Mouse (Mus musculus) C2C12 (cell line): Measurements from ENCODE around the gene Spa17. TPM values are rescaled to one million over a fixed set of nuclear protein-coding genes. Genes with fewer than 3 reads are reported as not detected.

ENCODE experiments used
- H3K27me3 ChIP-seq: one replicate; pipeline ENCODE4 v1.6.1; 2011; ENCODE audit not compliant: control insufficient read depth, insufficient read depth, insufficient read length
- H3K36me3 ChIP-seq: one replicate; pipeline ENCODE4 v1.6.1; 2011; ENCODE audit not compliant: control insufficient read depth, insufficient read depth
- H3K4me3 ChIP-seq: one replicate; pipeline ENCODE4 v1.5.1; 2011; ENCODE audit warnings: mild to moderate bottlenecking, control low read depth; ENCODE audit not compliant: poor library complexity, insufficient read depth, severe bottlenecking
- H3K79me2 ChIP-seq: one replicate; pipeline ENCODE4 v1.6.1; 2011; ENCODE audit not compliant: control insufficient read depth, insufficient read depth
- H3K79me3 ChIP-seq: one replicate; pipeline ENCODE4 v1.6.1; 2011; ENCODE audit warnings: low read depth, control low read depth
- H3ac ChIP-seq: one replicate; pipeline ENCODE3; 2011; ENCODE audit warnings: low read depth; ENCODE audit not compliant: control insufficient read depth, insufficient read length
- CEBPB ChIP-seq: IDR thresholded peaks from one replicate; pipeline ENCODE4 v1.6.1; 2011; ENCODE audit warnings: low read depth, mild to moderate bottlenecking, control low read depth, moderate library complexity
- CTCF ChIP-seq: IDR thresholded peaks from one replicate; pipeline ENCODE4 v1.5.1; 2011; ENCODE audit not compliant: control insufficient read depth, insufficient read depth, insufficient read length
- FOSL1 ChIP-seq: IDR thresholded peaks from one replicate; pipeline ENCODE4 v1.8.0; 2011; ENCODE audit warnings: mild to moderate bottlenecking, low read length; ENCODE audit not compliant: poor library complexity, insufficient read depth, severe bottlenecking
- MAX ChIP-seq: IDR thresholded peaks from one replicate; pipeline ENCODE4 v1.6.1; 2011; ENCODE audit warnings: mild to moderate bottlenecking, control low read depth
- MYOD1 ChIP-seq: IDR thresholded peaks from one replicate; pipeline ENCODE4 v1.6.1; 2011; ENCODE audit warnings: low read depth; ENCODE audit not compliant: control insufficient read depth, insufficient read length
- MYOG ChIP-seq: IDR thresholded peaks from one replicate; pipeline ENCODE4 v1.6.1; 2011; ENCODE audit not compliant: control insufficient read depth, insufficient read length; ENCODE audit errors: extremely low read depth
- USF1 ChIP-seq: IDR thresholded peaks from one replicate; pipeline ENCODE4 v1.6.1; 2011; ENCODE audit warnings: low read depth, mild to moderate bottlenecking, control low read depth, moderate library complexity
- polyA plus RNA-seq: library from polyadenylated mRNA; unstranded; fragments of >200 nt; fragmentation: generic; extraction: Trizol; gene quantifications from one replicate; pipeline ENCODE4 v1.2.1, GENCODE M21; 2012; ENCODE audit warnings: missing spikeins

The Spa17 gene
- polyA plus RNA-seq, 1 experiment: 1.2 TPM

GRCm38 (mm10) chr9:37595570-37595969 is 18.0 kb downstream of the Spa17 start:
- TF ChIP-seq MAX (no peak), CEBPB (no peak), MYOD1 (no peak), MYOG (no peak), CTCF (no peak), USF1 (no peak)
- Histone ChIP-seq H3K36me3 (no peaks in the 10 kb centered on the region), H3K79me2 (no peaks in the 10 kb centered on the region), H3K4me3 (no peak overlapping the region), H3K27me3 (peaks cover 3% of the 10 kb centered on the region), H3ac (no peak overlapping the region), H3K79me3 (no peaks in the 10 kb centered on the region)

- Histone ChIP-seq H3K36me3 (no peaks in the 10 kb centered on the region), H3K4me3 (no peak overlapping the region), H3K27me3 (peaks cover 3% of the 10 kb centered on the region), H3ac (no peak overlapping the region), H3K79me2 (no peaks in the 10 kb centered on the region), H3K79me3 (no peaks in the 10 kb centered on the region)
- TF ChIP-seq MYOD1 (no peak), USF1 (no peak), MYOG (no peak)
Measured at GRCm38 (mm10) chr9:37593690-37594089, 19.8 kb downstream of the Spa17 start.

GRCm38 (mm10) chr9:37592633-37593032 is 20.9 kb downstream of the Spa17 start:
- TF ChIP-seq CTCF (no peak), MAX (no peak), USF1 (no peak), MYOD1 (no peak), CEBPB (no peak), FOSL1 (no peak), MYOG (no peak)
- no peak overlapping the region for H3K4me3 ChIP-seq
- peaks cover 6% of the 10 kb centered on the region for H3K27me3 ChIP-seq
- H3K79me2 ChIP-seq: no peaks in the 10 kb centered on the region
- H3K36me3 ChIP-seq: no peaks in the 10 kb centered on the region
- no peaks in the 10 kb centered on the region for H3K79me3 ChIP-seq
- no peak overlapping the region for H3ac ChIP-seq

- no peak overlapping the region for H3ac ChIP-seq
- TF ChIP-seq MAX (no peak), FOSL1 (no peak)
- H3K36me3 ChIP-seq: no peaks in the 10 kb centered on the region
- no peaks in the 10 kb centered on the region for H3K79me3 ChIP-seq
- H3K4me3 ChIP-seq: no peak overlapping the region
- peaks cover 6% of the 10 kb centered on the region for H3K27me3 ChIP-seq
- no peaks in the 10 kb centered on the region for H3K79me2 ChIP-seq
Measured at GRCm38 (mm10) chr9:37592025-37592424, 21.5 kb downstream of the Spa17 start.

- no peaks in the 10 kb centered on the region for H3K36me3 ChIP-seq
- H3K79me3 ChIP-seq: no peaks in the 10 kb centered on the region
- TF ChIP-seq MYOG: no peak
- no peak for TF ChIP-seq MYOD1
- peak; percentile 51 for TF ChIP-seq USF1
- peaks cover 6% of the 10 kb centered on the region for H3K27me3 ChIP-seq
- H3ac ChIP-seq: no peak overlapping the region
- H3K79me2 ChIP-seq: no peaks in the 10 kb centered on the region
- H3K4me3 ChIP-seq: no peak overlapping the region
Measured at GRCm38 (mm10) chr9:37590381-37590780, 23.1 kb downstream of the Spa17 start.

- Histone ChIP-seq H3K4me3 (no peak overlapping the region), H3K79me2 (no peaks in the 10 kb centered on the region), H3K27me3 (peaks cover 14% of the 10 kb centered on the region), H3ac (no peak overlapping the region), H3K36me3 (no peaks in the 10 kb centered on the region), H3K79me3 (no peaks in the 10 kb centered on the region)
- no peak for TF ChIP-seq MYOG
- no peak for TF ChIP-seq MAX
- TF ChIP-seq MYOD1: no peak
- TF ChIP-seq CEBPB: no peak
- no peak for TF ChIP-seq CTCF
- no peak for TF ChIP-seq USF1
- no peak for TF ChIP-seq FOSL1
Measured at GRCm38 (mm10) chr9:37586718-37587117, 26.8 kb downstream of the Spa17 start.
